In the genomic region with DNA sequence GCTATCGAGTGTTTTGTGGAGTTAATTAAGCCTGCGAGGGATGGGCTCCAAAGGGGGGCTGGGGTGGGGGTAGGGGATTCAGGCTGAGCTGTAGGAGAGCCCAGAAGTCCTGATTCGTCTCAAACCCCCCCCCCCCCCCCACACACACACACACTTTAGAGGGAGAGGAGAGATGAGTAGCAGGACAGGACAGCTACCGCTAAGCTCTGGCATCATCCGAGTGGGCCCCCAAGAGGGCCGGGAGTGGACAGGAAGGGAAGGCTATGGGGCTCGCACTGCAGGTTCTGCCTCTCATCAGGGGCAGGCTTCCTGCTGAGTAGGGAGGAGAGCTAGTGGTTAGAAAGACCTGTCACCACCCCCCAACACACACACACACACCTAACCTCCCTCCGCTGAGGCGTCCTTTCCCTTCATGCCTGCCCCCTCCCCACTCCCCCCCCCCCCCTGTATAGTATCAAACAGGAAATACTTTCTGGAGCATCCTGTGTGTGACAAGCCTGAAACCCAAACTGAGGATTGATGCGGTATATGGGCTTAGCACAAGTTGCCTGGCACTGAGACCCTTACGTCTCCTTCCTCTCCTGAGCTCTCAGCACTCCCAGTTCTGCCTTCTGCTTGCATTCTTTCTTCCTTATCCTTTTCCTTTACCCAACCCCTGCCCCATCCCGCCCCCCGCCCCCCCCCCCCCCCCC, we compare ENCODE assay signal across 8 mouse cellular contexts.
A peak's percentile ranks its signal among the peaks of the same experiment; 100 is the strongest.
DNase-seq lines count a peak whose midpoint lies in the region; ATAC-seq and TF ChIP-seq lines count a peak whose summit lies in the region.

No protein-coding gene starts in this region.

- no peak for TF ChIP-seq EP300 in heart, postnatal 0 days (IDR thresholded peaks at IDR 0.05; ENCODE audit: low read depth)

- DNase-seq in heart, adult 18-20 months: no peak
- DNase-seq in MN1 (ENCODE audit: low spot score): peak; percentile 69
- no peak for DNase-seq in heart, postnatal 0 days (ENCODE audit: low spot score)
- peak; percentile 89 for DNase-seq in midbrain, embryonic 11.5 days (ENCODE audit: low spot score, missing footprints)
- DNase-seq in right cerebral cortex, adult 2 months (ENCODE audit: low spot score in 2 of 2): no peak
- no peak for DNase-seq in layer of hippocampus, postnatal 36 days
- no peak for DNase-seq in lung, postnatal 4 days

- H3K4me3 ChIP-seq in heart, embryonic 13.5 days: peak overlapping the region; percentile 44
- peak overlapping the region; percentile 5; the same call in 1 of the 2 replicates for H3K4me3 ChIP-seq in heart, postnatal 0 days (ENCODE audit: low read depth, low read length)
- peak overlapping the region; percentile 16 for H3K4me3 ChIP-seq in midbrain, embryonic 11.5 days (ENCODE audit: low read depth, low read length)

- TF ChIP-seq CTCF in heart, postnatal 0 days (IDR thresholded peaks at IDR 0.05; ENCODE audit: low read depth): no peak

- peak overlapping the region; percentile 52 for H3K9ac ChIP-seq in heart, embryonic 13.5 days
- H3K9ac ChIP-seq in heart, postnatal 0 days (replicated peaks; ENCODE audit: low read depth, low read length): no peak overlapping the region
- no peak overlapping the region; the same call in 1 of the 2 replicates for H3K9ac ChIP-seq in midbrain, embryonic 11.5 days (ENCODE audit: low read length)

- no peaks in the 10 kb centered on the region for H3K9me3 ChIP-seq in heart, embryonic 13.5 days
- no peaks in the 10 kb centered on the region for H3K9me3 ChIP-seq in heart, postnatal 0 days (replicated peaks; ENCODE audit: control insufficient read depth, low read length)
- H3K9me3 ChIP-seq in midbrain, embryonic 11.5 days (ENCODE audit: control insufficient read depth, low read length): no peaks in the 10 kb centered on the region

- H3K4me2 ChIP-seq in heart, embryonic 13.5 days: peak overlapping the region; percentile 74
- peak overlapping the region; percentile 53 for H3K4me2 ChIP-seq in heart, postnatal 0 days (ENCODE audit: low read depth, low read length)
- H3K4me2 ChIP-seq in midbrain, embryonic 11.5 days: peak overlapping the region; percentile 40

- no peaks in the 10 kb centered on the region for H3K36me3 ChIP-seq in heart, embryonic 13.5 days
- H3K36me3 ChIP-seq in heart, postnatal 0 days (replicated peaks; ENCODE audit: control insufficient read depth, insufficient read depth, low read length): no peaks in the 10 kb centered on the region
- H3K36me3 ChIP-seq in midbrain, embryonic 11.5 days (ENCODE audit: control insufficient read depth, insufficient read depth, low read length): no peaks in the 10 kb centered on the region

- peaks cover 17% of the 10 kb centered on the region for H3K4me1 ChIP-seq in heart, embryonic 13.5 days
- no peaks in the 10 kb centered on the region for H3K4me1 ChIP-seq in heart, postnatal 0 days (ENCODE audit: control insufficient read depth, insufficient read depth)
- peaks cover 3% of the 10 kb centered on the region for H3K4me1 ChIP-seq in midbrain, embryonic 11.5 days (ENCODE audit: control insufficient read depth, insufficient read depth, low read length)

- 2% methylated on average over 11 of the region's 13 CpGs for WGBS in heart, embryonic 13.5 days
- WGBS in heart, postnatal 0 days: 5% methylated on average over 7 of the region's 13 CpGs
- 7% methylated on average over 9 of the region's 13 CpGs for WGBS in midbrain, embryonic 11.5 days

- H3K27ac ChIP-seq in heart, embryonic 13.5 days (replicated peaks): no peak overlapping the region
- H3K27ac ChIP-seq in heart, postnatal 0 days (ENCODE audit: low read depth): no peak overlapping the region
- no peak overlapping the region for H3K27ac ChIP-seq in midbrain, embryonic 11.5 days (ENCODE audit: low read depth, low read length)

- ATAC-seq in heart, embryonic 13.5 days (ENCODE audit: extremely low read depth, insufficient number of reproducible peaks, low FRiP score, low TSS enrichment): no peak; the same call in 1 of the 2 replicates
- no peak for ATAC-seq in heart, postnatal 0 days (ENCODE audit: insufficient read depth, low read depth)
- peak; percentile 68 for ATAC-seq in midbrain, embryonic 11.5 days (ENCODE audit: low FRiP score)

- H3K27me3 ChIP-seq in heart, embryonic 13.5 days (replicated peaks): 0 out of 2 replicates have a peak, but pooled peaks cover 3% of the 10 kb centered on the region
- H3K27me3 ChIP-seq in heart, postnatal 0 days (ENCODE audit: control insufficient read depth, insufficient read depth, low read length): no peaks in the 10 kb centered on the region
- no peaks in the 10 kb centered on the region for H3K27me3 ChIP-seq in midbrain, embryonic 11.5 days (ENCODE audit: control insufficient read depth, insufficient read depth, low read length)

Comparison
In these comparisons a context has a peak if more than half of its experiments do, and no peak if none do; other contexts are left out.
1. DNase-seq: peak in MN1 (single experiment) and midbrain, embryonic 11.5 days (single experiment); none in heart, adult 18-20 months (0 of 2), heart, postnatal 0 days (single experiment), right cerebral cortex, adult 2 months (0 of 2), layer of hippocampus, postnatal 36 days (0 of 2) and lung, postnatal 4 days (0 of 2).
2. Peak in every context shown above with its lines, with median percentiles within 50 percentile points of each other: H3K4me2 ChIP-seq and H3K4me3 ChIP-seq.